Mouse (Mus musculus): ENCODE measurements around the gene Nfib. TPM values are rescaled to one million over a fixed set of nuclear protein-coding genes. Genes with fewer than 3 reads are reported as not detected.
"Not testable (repeated sequence)": the region's sequence is repeated elsewhere in the genome, so short reads cannot be mapped to it uniquely, and the experiment has no call there.

Gene Nfib
- polyA plus RNA-seq, 1 experiment: 4.1 TPM

GRCm38 (mm10) chr4:82267832-82268778 is 437.4 kb downstream of the Nfib start:
- no peaks in the 10 kb centered on the region for H3K4me1 ChIP-seq (ENCODE audit: control insufficient read depth, insufficient read depth, low read length)
- no peak for TF ChIP-seq CTCF (IDR thresholded peaks at IDR 0.05; ENCODE audit: control insufficient read depth, insufficient read depth, low read length)
- no peak overlapping the region for H3K4me3 ChIP-seq (replicated peaks; ENCODE audit: control insufficient read depth, low read depth, low read length)
- 81% methylated on average over 14 of the region's 14 CpGs for WGBS
- no peak overlapping the region for H3K27ac ChIP-seq (ENCODE audit: control insufficient read depth, insufficient read depth, low read depth, low read length, poor library complexity)

- TF ChIP-seq POLR2A (IDR thresholded peaks at IDR 0.05; ENCODE audit: borderline replicate concordance, control insufficient read depth, low read depth, low read length): no peak
- TF ChIP-seq CTCF (IDR thresholded peaks at IDR 0.05; ENCODE audit: control insufficient read depth, insufficient read depth, low read length): no peak
- 70% methylated on average over 4 of the region's 4 CpGs for WGBS
- H3K4me1 ChIP-seq (ENCODE audit: control insufficient read depth, insufficient read depth, low read length): no peaks in the 10 kb centered on the region
- no peak overlapping the region for H3K27ac ChIP-seq (ENCODE audit: control insufficient read depth, insufficient read depth, low read depth, low read length, poor library complexity)
- H3K4me3 ChIP-seq (replicated peaks; ENCODE audit: control insufficient read depth, low read depth, low read length): no peak overlapping the region
These were observed 439.4 kb downstream of the Nfib start for GRCm38 (mm10) chr4:82266066-82266619.

GRCm38 (mm10) chr4:82258545-82258944 is 447.0 kb downstream of the Nfib start:
- H3K4me3 ChIP-seq (replicated peaks; ENCODE audit: control insufficient read depth, low read depth, low read length); H3K4me1 ChIP-seq (ENCODE audit: control insufficient read depth, insufficient read depth, low read length); H3K27ac ChIP-seq (ENCODE audit: control insufficient read depth, insufficient read depth, low read depth, low read length, poor library complexity): not testable (repeated sequence)
- 53% methylated on average over 1 of the region's 1 CpGs for WGBS

- Histone ChIP-seq H3K4me1 (ENCODE audit: control insufficient read depth, insufficient read depth, low read length) (no peaks in the 10 kb centered on the region), H3K27ac (ENCODE audit: control insufficient read depth, insufficient read depth, low read depth, low read length, poor library complexity) (no peak overlapping the region), H3K4me3 (replicated peaks; ENCODE audit: control insufficient read depth, low read depth, low read length) (no peak overlapping the region)
- 94% methylated on average over 8 of the region's 8 CpGs for WGBS
- TF ChIP-seq POLR2A (IDR thresholded peaks at IDR 0.05; ENCODE audit: borderline replicate concordance, control insufficient read depth, low read depth, low read length) (no peak), CTCF (IDR thresholded peaks at IDR 0.05; ENCODE audit: control insufficient read depth, insufficient read depth, low read length) (no peak)
These were observed 453.5 kb downstream of the Nfib start for GRCm38 (mm10) chr4:82252054-82252453.

DNA sequence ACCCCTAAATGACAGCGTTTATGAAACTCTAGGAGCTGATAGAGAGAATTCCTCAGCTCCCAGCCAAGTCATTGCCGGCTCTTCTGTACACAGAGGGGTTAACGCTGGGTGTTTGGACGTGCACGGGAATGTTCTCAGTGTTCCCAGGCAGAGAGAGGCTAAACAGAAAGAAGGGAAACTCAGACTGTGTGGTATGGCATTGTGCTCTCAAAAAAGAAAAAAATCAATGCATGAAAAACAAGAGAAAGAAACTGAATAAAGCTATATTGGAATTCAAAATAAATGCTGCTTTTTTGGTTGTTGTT is 455.2 kb downstream of the Nfib start:
- 76% methylated on average over 5 of the region's 5 CpGs for WGBS
- Histone ChIP-seq H3K27ac (ENCODE audit: control insufficient read depth, insufficient read depth, low read depth, low read length, poor library complexity) (no peak overlapping the region), H3K4me3 (replicated peaks; ENCODE audit: control insufficient read depth, low read depth, low read length) (no peak overlapping the region), H3K4me1 (ENCODE audit: control insufficient read depth, insufficient read depth, low read length) (no peaks in the 10 kb centered on the region)
- TF ChIP-seq CTCF (IDR thresholded peaks at IDR 0.05; ENCODE audit: control insufficient read depth, insufficient read depth, low read length) (no peak), POLR2A (IDR thresholded peaks at IDR 0.05; ENCODE audit: borderline replicate concordance, control insufficient read depth, low read depth, low read length) (no peak)

DNA sequence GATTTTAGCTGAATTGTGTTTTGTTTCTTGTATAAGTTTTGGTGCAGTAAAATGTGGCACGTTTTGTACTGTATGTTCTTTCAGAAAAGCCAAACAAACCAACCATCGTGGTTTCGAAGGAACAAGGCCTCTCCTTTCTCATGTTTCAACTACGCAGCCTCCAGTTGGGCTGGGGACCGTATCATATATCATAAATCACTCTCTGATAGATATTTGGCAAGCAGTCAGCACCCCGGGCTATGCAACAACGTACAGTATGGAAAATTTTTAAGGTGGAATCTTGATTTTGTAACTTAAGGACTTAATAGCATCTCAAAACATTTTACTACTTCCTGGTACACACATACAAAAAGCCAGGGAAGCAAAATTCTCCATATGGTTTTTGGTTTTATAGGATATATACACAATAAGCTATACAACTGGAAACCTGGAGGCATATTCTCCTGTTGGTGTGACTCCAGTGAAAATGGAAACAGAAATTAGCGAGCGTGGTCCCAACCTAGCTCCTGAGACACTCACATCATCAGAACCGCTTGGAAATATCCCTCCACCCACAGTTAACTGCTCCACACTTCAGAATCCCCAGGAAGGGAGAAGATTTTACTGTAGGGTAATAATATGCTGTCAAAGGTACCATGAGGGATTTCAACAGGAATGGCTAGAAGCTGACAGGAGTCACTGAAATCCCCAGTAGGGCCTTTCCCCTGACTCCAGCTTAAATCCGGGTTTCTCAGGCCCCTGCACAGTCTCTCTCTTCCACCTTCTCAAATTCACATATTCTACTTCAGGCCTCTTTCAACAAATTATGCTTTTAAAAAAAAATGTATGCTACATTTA is 455.8 kb downstream of the Nfib start:
- no peaks in the 10 kb centered on the region for H3K4me1 ChIP-seq (ENCODE audit: control insufficient read depth, insufficient read depth, low read length)
- no peak overlapping the region for H3K27ac ChIP-seq (ENCODE audit: control insufficient read depth, insufficient read depth, low read depth, low read length, poor library complexity)
- 39% methylated on average over 11 of the region's 11 CpGs for WGBS
- TF ChIP-seq POLR2A (IDR thresholded peaks at IDR 0.05; ENCODE audit: borderline replicate concordance, control insufficient read depth, low read depth, low read length): no peak
- no peak for TF ChIP-seq CTCF (IDR thresholded peaks at IDR 0.05; ENCODE audit: control insufficient read depth, insufficient read depth, low read length)
- no peak overlapping the region for H3K4me3 ChIP-seq (replicated peaks; ENCODE audit: control insufficient read depth, low read depth, low read length)

DNA sequence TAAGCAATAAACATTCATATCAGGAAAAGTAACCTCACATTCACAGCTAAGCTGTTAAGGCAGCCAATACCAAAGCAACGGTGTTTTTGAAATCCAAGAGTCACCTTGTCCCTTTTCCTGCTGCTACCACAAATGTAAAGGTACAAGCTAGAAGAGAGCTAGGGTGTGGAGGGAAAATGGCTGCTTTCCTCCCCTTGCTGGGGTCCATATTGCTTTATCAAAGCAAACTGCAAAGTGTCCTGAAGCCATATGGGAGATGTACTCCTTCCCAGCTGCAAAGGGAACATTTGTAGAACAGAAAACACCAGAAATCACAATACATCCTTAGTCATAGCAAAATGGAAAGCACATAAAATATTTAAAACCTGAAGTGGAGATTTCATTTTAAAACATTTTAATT is 456.6 kb downstream of the Nfib start:
- WGBS: 78% methylated on average over 1 of the region's 1 CpGs
- no peak overlapping the region for H3K4me3 ChIP-seq (replicated peaks; ENCODE audit: control insufficient read depth, low read depth, low read length)
- TF ChIP-seq POLR2A (IDR thresholded peaks at IDR 0.05; ENCODE audit: borderline replicate concordance, control insufficient read depth, low read depth, low read length): no peak
- no peak for TF ChIP-seq CTCF (IDR thresholded peaks at IDR 0.05; ENCODE audit: control insufficient read depth, insufficient read depth, low read length)
- H3K27ac ChIP-seq (ENCODE audit: control insufficient read depth, insufficient read depth, low read depth, low read length, poor library complexity): no peak overlapping the region
- H3K4me1 ChIP-seq (ENCODE audit: control insufficient read depth, insufficient read depth, low read length): no peaks in the 10 kb centered on the region

- Histone ChIP-seq H3K27ac (ENCODE audit: control insufficient read depth, insufficient read depth, low read depth, low read length, poor library complexity) (no peak overlapping the region), H3K4me3 (replicated peaks; ENCODE audit: control insufficient read depth, low read depth, low read length) (no peak overlapping the region), H3K4me1 (ENCODE audit: control insufficient read depth, insufficient read depth, low read length) (no peaks in the 10 kb centered on the region)
- TF ChIP-seq CTCF (IDR thresholded peaks at IDR 0.05; ENCODE audit: control insufficient read depth, insufficient read depth, low read length) (no peak), POLR2A (IDR thresholded peaks at IDR 0.05; ENCODE audit: borderline replicate concordance, control insufficient read depth, low read depth, low read length) (no peak)
- 78% methylated on average over 5 of the region's 5 CpGs for WGBS
These were observed 457.5 kb downstream of the Nfib start for GRCm38 (mm10) chr4:82248031-82248430.

Measured in bone marrow, adult 2 months (tissue).